Mouse (Mus musculus) frontal cortex, postnatal 10 days (tissue): Measurements from ENCODE around the gene Inpp5e.

Source experiments
- DNase-seq, 2 experiments: peaks; one replicate each; pipeline ENCODE4 v3.0.0; 2022; ENCODE audit warnings: low spot score in 2 of 2, mixed read lengths in 1 of 2

Inpp5e gene

GRCm38 (mm10) chr2:26408515-26409356 is at the start of gene Inpp5e:
TSS of gene Inpp5e (minus strand) at chr2:26409203.
- peak; percentile 87 to 93 for DNase-seq

- DNase-seq: no peak
These were observed 49.6 kb upstream of the Inpp5e start for GRCm38 (mm10) chr2:26458402-26459124.

GRCm38 (mm10) chr2:26449121-26450060 is 40.4 kb upstream of the Inpp5e start:
- peak in 1 of 2 experiments; percentile 75 for DNase-seq

- no peak for DNase-seq
These were observed 38.4 kb upstream of the Inpp5e start for GRCm38 (mm10) chr2:26447451-26447850.

GRCm38 (mm10) chr2:26446671-26447070 is 37.7 kb upstream of the Inpp5e start:
- no peak for DNase-seq

GRCm38 (mm10) chr2:26445666-26446445 is 36.9 kb upstream of the Inpp5e start:
- DNase-seq: peak; percentile 93 to 95

- peak; percentile 100 for DNase-seq
These were observed 36.1 kb upstream of the Inpp5e start, which contains the start of gene Sec16a for GRCm38 (mm10) chr2:26444946-26445665. TSS of gene Sec16a (minus strand) at chr2:26445216.

GRCm38 (mm10) chr2:26444368-26444767 is 35.4 kb upstream of the Inpp5e start:
- DNase-seq: no peak

- DNase-seq: no peak
These were observed 34.9 kb upstream of the Inpp5e start for GRCm38 (mm10) chr2:26443876-26444275.

GRCm38 (mm10) chr2:26442843-26443242 is 33.8 kb upstream of the Inpp5e start:
- DNase-seq: no peak

GRCm38 (mm10) chr2:26441688-26442087 is 32.7 kb upstream of the Inpp5e start:
- no peak for DNase-seq

GRCm38 (mm10) chr2:26441261-26441660 is 32.3 kb upstream of the Inpp5e start:
- no peak for DNase-seq

GRCm38 (mm10) chr2:26439671-26440070 is 30.7 kb upstream of the Inpp5e start:
- no peak for DNase-seq

- no peak for DNase-seq
These were observed 29.4 kb upstream of the Inpp5e start for GRCm38 (mm10) chr2:26438373-26438772.

- DNase-seq: no peak
These were observed 28.2 kb upstream of the Inpp5e start for GRCm38 (mm10) chr2:26437221-26437620.

GRCm38 (mm10) chr2:26434791-26435572 is 26.0 kb upstream of the Inpp5e start:
- no peak for DNase-seq

- DNase-seq: no peak
These were observed 20.8 kb upstream of the Inpp5e start for GRCm38 (mm10) chr2:26429851-26430250.

- DNase-seq: no peak
These were observed 15.5 kb upstream of the Inpp5e start for GRCm38 (mm10) chr2:26424541-26424940.

GRCm38 (mm10) chr2:26423086-26423485 is 14.1 kb upstream of the Inpp5e start:
- DNase-seq: no peak
